ENCODE assay signal across 29 mouse cellular contexts in genomic region chr16:25198844-25199243, GRCm38 (mm10).
DNase-seq lines count a peak whose midpoint lies in the region; ATAC-seq and TF ChIP-seq lines count a peak whose summit lies in the region.
"Had no signal": no experiment of that assay in that cellular context is flagged by ENCODE, and none has a peak within 500 bp of the region (broad histone marks: within the 10 kb centered on the region; RNA-seq: fewer than 3 reads in every experiment).

No protein-coding gene starts in this region.

- H3K27me3 ChIP-seq in liver, embryonic 13.5 days = no peaks in the 10 kb centered on the region
- H3K27me3 ChIP-seq: forebrain, embryonic 13.5 days; heart, embryonic 13.5 days; hindbrain, embryonic 15.5 days; kidney, embryonic 15.5 days; limb, embryonic 13.5 days; neural tube, embryonic 13.5 days had no signal

- TF ChIP-seq CTCF in bone marrow, adult 2 months (IDR thresholded peaks at IDR 0.05; ENCODE audit: control insufficient read depth, insufficient read depth, low read length) = no peak

- H3K4me2 ChIP-seq in liver, embryonic 13.5 days = peak overlapping the region; percentile 32; the same call in 1 of the 2 replicates
- H3K4me2 ChIP-seq: forebrain, embryonic 13.5 days; heart, embryonic 13.5 days; hindbrain, embryonic 15.5 days; kidney, embryonic 15.5 days; limb, embryonic 13.5 days; midbrain, embryonic 11.5 days; neural tube, embryonic 13.5 days had no signal

- no peaks in the 10 kb centered on the region for H3K36me3 ChIP-seq in liver, embryonic 13.5 days
- H3K36me3 ChIP-seq: heart, embryonic 13.5 days; hindbrain, embryonic 10.5 days; hindbrain, embryonic 15.5 days; kidney, embryonic 15.5 days; limb, embryonic 13.5 days; neural tube, embryonic 13.5 days had no signal

- 38% methylated on average over 3 of the region's 3 CpGs for WGBS in bone marrow, adult 2 months
- WGBS in liver, embryonic 13.5 days (ENCODE audit: insufficient replicate concordance) = 13% methylated on average over 3 of the region's 3 CpGs

- no peak for TF ChIP-seq POLR2A in bone marrow, adult 2 months (IDR thresholded peaks at IDR 0.05; ENCODE audit: borderline replicate concordance, control insufficient read depth, low read depth, low read length)

- H3K9me3 ChIP-seq in liver, embryonic 13.5 days (replicated peaks) = no peaks in the 10 kb centered on the region
- H3K9me3 ChIP-seq: forebrain, embryonic 13.5 days; heart, embryonic 13.5 days; hindbrain, embryonic 10.5 days; hindbrain, embryonic 15.5 days; kidney, embryonic 15.5 days; limb, embryonic 13.5 days; neural tube, embryonic 13.5 days had no signal

- peak; percentile 40 for DNase-seq in c-Kit-positive CD71-positive TER-119-positive erythroid progenitor cells, embryonic 14.5 days (ENCODE audit: low spot score)
- no peak for DNase-seq in liver, embryonic 13.5 days
- DNase-seq in thymus, postnatal 4 days = no peak
- DNase-seq in yolk sac, embryonic 10.5 days (ENCODE audit: low spot score) = no peak
- DNase-seq in cerebellum, postnatal 4 days (ENCODE audit: low spot score in 2 of 2) = no peak
- DNase-seq: adrenal gland, adult 8-10 months; B cell, adult 2 months; cerebellum, adult 11-12 months; cerebellum, adult 9-11 months; heart, postnatal 10 days; kidney, adult 11 months; kidney, postnatal 25 days; lung, adult 2 months; lung, postnatal 10 days; thymus, adult 18-20 months; thymus, postnatal 25 days had no signal

- ATAC-seq in liver, embryonic 13.5 days (ENCODE audit: low read depth) = peak; percentile 41
- peak; percentile 80 for ATAC-seq in megakaryocyte progenitor cell, adult 5-6 weeks (replicated peaks; ENCODE audit: poor library complexity)
- ATAC-seq: forebrain, embryonic 13.5 days; inflammation-experienced regulatory T-cells, adult 6 months had no signal

- peaks cover 3% of the 10 kb centered on the region; the same call in 1 of the 2 replicates for H3K4me1 ChIP-seq in bone marrow, adult 2 months (ENCODE audit: control insufficient read depth, insufficient read depth, low read length)
- H3K4me1 ChIP-seq in liver, embryonic 13.5 days (replicated peaks) = peaks cover 40% of the 10 kb centered on the region
- H3K4me1 ChIP-seq: forebrain, embryonic 13.5 days; heart, embryonic 13.5 days; hindbrain, embryonic 10.5 days; hindbrain, embryonic 15.5 days; limb, embryonic 13.5 days; neural tube, embryonic 13.5 days had no signal

- peak overlapping the region; percentile 68; the same call in 1 of the 2 replicates for H3K27ac ChIP-seq in bone marrow, adult 2 months (ENCODE audit: control insufficient read depth, insufficient read depth, low read depth, low read length, poor library complexity)
- peak overlapping the region; percentile 93 for H3K27ac ChIP-seq in liver, embryonic 13.5 days
- H3K27ac ChIP-seq: forebrain, embryonic 13.5 days; heart, embryonic 13.5 days; hindbrain, embryonic 10.5 days; hindbrain, embryonic 15.5 days; kidney, embryonic 15.5 days; left cerebral cortex, adult 2 months; limb, embryonic 13.5 days; neural tube, embryonic 13.5 days had no signal

- H3K4me3 ChIP-seq in bone marrow, adult 2 months (replicated peaks; ENCODE audit: control insufficient read depth, low read depth, low read length) = no peak overlapping the region
- H3K4me3 ChIP-seq in liver, embryonic 13.5 days (replicated peaks) = no peak overlapping the region
- H3K4me3 ChIP-seq: forebrain, embryonic 13.5 days; heart, embryonic 13.5 days; hindbrain, embryonic 10.5 days; hindbrain, embryonic 15.5 days; kidney, embryonic 15.5 days; left cerebral cortex, adult 2 months; limb, embryonic 13.5 days; myocyte; neural tube, embryonic 13.5 days had no signal

- no peak overlapping the region for H3K9ac ChIP-seq in liver, embryonic 13.5 days
- H3K9ac ChIP-seq: forebrain, embryonic 13.5 days; heart, embryonic 13.5 days; hindbrain, embryonic 15.5 days; kidney, embryonic 15.5 days; limb, embryonic 13.5 days; neural tube, embryonic 13.5 days had no signal
